ENCODE assay signal across 8 mouse cellular contexts in genomic region chr10:8517591-8518140, GRCm38 (mm10). TPM values are rescaled to one million over a fixed set of nuclear protein-coding genes. Genes with fewer than 3 reads are reported as not detected.
A peak's percentile ranks its signal among the peaks of the same experiment; 100 is the strongest.
DNase-seq lines count a peak whose midpoint lies in the region; ATAC-seq lines count a peak whose summit lies in the region.

No protein-coding gene starts in this region.

- DNase-seq in heart, postnatal 25 days (ENCODE audit: low spot score): no peak
- peak; percentile 82 for DNase-seq in cerebellum, adult 9-11 months
- DNase-seq in hindbrain, embryonic 14.5 days (ENCODE audit: low spot score): no peak
- no peak for DNase-seq in midbrain, embryonic 10.5 days (ENCODE audit: low spot score)
- DNase-seq in adrenal gland, adult 18-20 months (ENCODE audit: low spot score in 2 of 2): no peak
- no peak for DNase-seq in adrenal gland, postnatal 4 days (ENCODE audit: low spot score in 2 of 2)

- peaks cover 30% of the 10 kb centered on the region for H3K27me3 ChIP-seq in heart, embryonic 15.5 days
- H3K27me3 ChIP-seq in hindbrain, embryonic 14.5 days (ENCODE audit: control insufficient read depth, insufficient read depth, low read length): 0 out of 2 replicates have a peak, but pooled peaks cover 6% of the 10 kb centered on the region
- peaks cover 38% of the 10 kb centered on the region for H3K27me3 ChIP-seq in midbrain, embryonic 10.5 days (ENCODE audit: low read depth, poor library complexity, severe bottlenecking)

- peak overlapping the region; percentile 87 for H3K4me3 ChIP-seq in heart, embryonic 15.5 days
- peak overlapping the region; percentile 68 for H3K4me3 ChIP-seq in hindbrain, embryonic 14.5 days (replicated peaks; ENCODE audit: low read length)
- H3K4me3 ChIP-seq in midbrain, embryonic 10.5 days: peak overlapping the region; percentile 83

- peak overlapping the region; percentile 85 for H3K9ac ChIP-seq in heart, embryonic 15.5 days
- H3K9ac ChIP-seq in hindbrain, embryonic 14.5 days: peak overlapping the region; percentile 68

- ATAC-seq in heart, embryonic 15.5 days (replicated peaks; ENCODE audit: insufficient number of reproducible peaks, insufficient read depth, low FRiP score, low read depth): no peak
- peak; percentile 61 for ATAC-seq in CD4-positive, CD25-positive, alpha-beta regulatory T cell, adult 4 months
- peak; percentile 33; the same call in 1 of the 2 replicates for ATAC-seq in hindbrain, embryonic 14.5 days (ENCODE audit: low FRiP score)

- H3K27ac ChIP-seq in heart, embryonic 15.5 days: no peak overlapping the region
- H3K27ac ChIP-seq in hindbrain, embryonic 14.5 days: no peak overlapping the region
- peak overlapping the region; percentile 90 for H3K27ac ChIP-seq in midbrain, embryonic 10.5 days (replicated peaks)

- WGBS in heart, embryonic 15.5 days: under 1% methylated on average over 26 of the region's 26 CpGs
- 0% methylated on average over 26 of the region's 26 CpGs for WGBS in hindbrain, embryonic 14.5 days
- under 1% methylated on average over 26 of the region's 26 CpGs for WGBS in midbrain, embryonic 10.5 days

- peak overlapping the region; percentile 98 for H3K4me2 ChIP-seq in heart, embryonic 15.5 days
- peak overlapping the region; percentile 86 for H3K4me2 ChIP-seq in hindbrain, embryonic 14.5 days (replicated peaks)

- no peaks in the 10 kb centered on the region for H3K36me3 ChIP-seq in heart, embryonic 15.5 days
- no peaks in the 10 kb centered on the region for H3K36me3 ChIP-seq in hindbrain, embryonic 14.5 days (replicated peaks; ENCODE audit: control insufficient read depth, insufficient read depth)
- no peaks in the 10 kb centered on the region for H3K36me3 ChIP-seq in midbrain, embryonic 10.5 days

- intact Hi-C loops in heart, postnatal 25 days (cut with DNase I): loop anchor here (2.0 kb wide), 1 partner anchor 195 kb away; no protein-coding TSS in a partner anchor

- no peaks in the 10 kb centered on the region for H3K9me3 ChIP-seq in heart, embryonic 15.5 days (replicated peaks)
- H3K9me3 ChIP-seq in hindbrain, embryonic 14.5 days (ENCODE audit: control insufficient read depth, low read length): no peaks in the 10 kb centered on the region
- H3K9me3 ChIP-seq in midbrain, embryonic 10.5 days (replicated peaks): 0 out of 2 replicates have a peak, but pooled peaks cover 4% of the 10 kb centered on the region

- peaks cover 18% of the 10 kb centered on the region for H3K4me1 ChIP-seq in heart, embryonic 15.5 days (replicated peaks)
- peaks cover 8% of the 10 kb centered on the region for H3K4me1 ChIP-seq in hindbrain, embryonic 14.5 days (replicated peaks; ENCODE audit: control insufficient read depth, insufficient read depth, low read length)
- peaks cover 20% of the 10 kb centered on the region for H3K4me1 ChIP-seq in midbrain, embryonic 10.5 days

RNA-seq across cellular contexts. Expression of gene Ust, which starts 1.0 kb away (rescaled TPM):
- 1.9 and 3.4 TPM in 2 replicates for polyA plus RNA-seq in heart, embryonic 15.5 days (2015; fragmentation: Nextera tagmentation; extraction: Ambion mirVana)
- 1 to 10 TPM; 1.5 to 2.2 TPM for total RNA-seq in heart, postnatal 25 days (2021)
- polyA plus RNA-seq in CD4-positive, CD25-positive, alpha-beta regulatory T cell, adult 4 months (2017; shearing (Covaris generic)): under 1 TPM; 0.44 to 0.63 TPM
- 10.6 and 10.7 TPM in 2 replicates for polyA plus RNA-seq in hindbrain, embryonic 14.5 days (2014; fragmentation: Nextera tagmentation; extraction: Ambion mirVana)
- polyA plus RNA-seq in midbrain, embryonic 10.5 days (2016; fragmentation: Nextera tagmentation; extraction: Ambion mirVana): 2.8 and 3.0 TPM in 2 replicates
- total RNA-seq in adrenal gland, adult 18-20 months (2021): 1 to 10 TPM; 5.9 to 6.4 TPM
- total RNA-seq in adrenal gland, postnatal 4 days (2021): 1 to 10 TPM; 7.8 to 9.0 TPM
